Mouse (Mus musculus) A20 (cell line): ENCODE data around the gene Dqx1.

Experiments
- DNase-seq: peaks from one replicate; pipeline ENCODE4 v3.0.0-alpha.2; 2011; ENCODE audit warnings: low read depth, low spot score

Gene Dqx1

GRCm38 (mm10) chr6:83070311-83071219, 12.9 kb downstream of the Dqx1 start:
- no peak for DNase-seq

GRCm38 (mm10) chr6:83071220-83071619, 13.6 kb downstream of the Dqx1 start:
- no peak for DNase-seq

GRCm38 (mm10) chr6:83074979-83075378, 17.3 kb downstream of the Dqx1 start:
- peak; percentile 38 for DNase-seq

GRCm38 (mm10) chr6:83077630-83078323, 20.1 kb downstream of the Dqx1 start, which contains the start of gene Pcgf1:
Gene Pcgf1 (plus strand): TSS chr6:83077869.
- DNase-seq = peak; percentile 32

GRCm38 (mm10) chr6:83078324-83078858, 20.7 kb downstream of the Dqx1 start:
- DNase-seq = peak; percentile 93

GRCm38 (mm10) chr6:83080210-83080609, 22.6 kb downstream of the Dqx1 start:
- DNase-seq = no peak

GRCm38 (mm10) chr6:83083497-83083896, 25.9 kb downstream of the Dqx1 start:
- no peak for DNase-seq

GRCm38 (mm10) chr6:83084477-83084876, 26.8 kb downstream of the Dqx1 start:
- no peak for DNase-seq

- no peak for DNase-seq
Observed at GRCm38 (mm10) chr6:83086121-83087035, 28.7 kb downstream of the Dqx1 start, which contains the start of gene Lbx2. Gene Lbx2 (plus strand): TSS chr6:83086367.

- DNase-seq = no peak
Observed at GRCm38 (mm10) chr6:83087205-83087925, 29.7 kb downstream of the Dqx1 start.

GRCm38 (mm10) chr6:83087926-83088260, 30.2 kb downstream of the Dqx1 start:
- no peak for DNase-seq

GRCm38 (mm10) chr6:83092416-83093127, 34.9 kb downstream of the Dqx1 start:
- DNase-seq = no peak

GRCm38 (mm10) chr6:83095968-83096367, 38.3 kb downstream of the Dqx1 start:
- DNase-seq = no peak

- DNase-seq = no peak
Observed at GRCm38 (mm10) chr6:83098411-83098810, 40.8 kb downstream of the Dqx1 start.

- DNase-seq = peak; percentile 79
Observed at GRCm38 (mm10) chr6:83101316-83101687, 43.7 kb downstream of the Dqx1 start, which contains the start of the genes Ccdc142 and Gm42688. Gene Ccdc142 (plus strand): TSS chr6:83101601. Gene Gm42688 (plus strand): TSS chr6:83101617.

GRCm38 (mm10) chr6:83101688-83102556, 44.3 kb downstream of the Dqx1 start:
- DNase-seq = peak; percentile 72

- DNase-seq = no peak
Observed at GRCm38 (mm10) chr6:83103130-83103650, 45.5 kb downstream of the Dqx1 start.

GRCm38 (mm10) chr6:83104158-83104557, 46.5 kb downstream of the Dqx1 start:
- DNase-seq = no peak
